Mouse (Mus musculus) heart, adult 2 months (tissue): ENCODE results near the gene Mok.

Experiments used
- CTCF ChIP-seq: fragments of 200-600 bp; IDR thresholded peaks from 2 replicates; pipeline ENCODE4 v1.8.1; 2022; ENCODE audit warnings: antibody characterized with exemption, mild to moderate bottlenecking, moderate library complexity
- EP300 ChIP-seq: fragments of 200-500 bp; IDR thresholded peaks from 2 replicates; pipeline ENCODE4 v1.6.1; 2011; ENCODE audit warnings: low read depth, low read length, control low read depth; ENCODE audit not compliant: insufficient read depth
- POLR2A ChIP-seq: fragments of 200-500 bp; IDR thresholded peaks from 2 replicates; pipeline ENCODE4 v1.6.1; 2011; ENCODE audit warnings: mild to moderate bottlenecking, low read depth, low read length, control low read depth; ENCODE audit not compliant: insufficient read depth

GRCm38 (mm10) chr12:110786243-110786642 is 54.5 kb downstream of the Mok start:
- TF ChIP-seq CTCF, result no peak
- no peak for TF ChIP-seq POLR2A
- no peak for TF ChIP-seq EP300
